8 mouse cellular contexts compared by ENCODE assay signal in the genomic region with DNA sequence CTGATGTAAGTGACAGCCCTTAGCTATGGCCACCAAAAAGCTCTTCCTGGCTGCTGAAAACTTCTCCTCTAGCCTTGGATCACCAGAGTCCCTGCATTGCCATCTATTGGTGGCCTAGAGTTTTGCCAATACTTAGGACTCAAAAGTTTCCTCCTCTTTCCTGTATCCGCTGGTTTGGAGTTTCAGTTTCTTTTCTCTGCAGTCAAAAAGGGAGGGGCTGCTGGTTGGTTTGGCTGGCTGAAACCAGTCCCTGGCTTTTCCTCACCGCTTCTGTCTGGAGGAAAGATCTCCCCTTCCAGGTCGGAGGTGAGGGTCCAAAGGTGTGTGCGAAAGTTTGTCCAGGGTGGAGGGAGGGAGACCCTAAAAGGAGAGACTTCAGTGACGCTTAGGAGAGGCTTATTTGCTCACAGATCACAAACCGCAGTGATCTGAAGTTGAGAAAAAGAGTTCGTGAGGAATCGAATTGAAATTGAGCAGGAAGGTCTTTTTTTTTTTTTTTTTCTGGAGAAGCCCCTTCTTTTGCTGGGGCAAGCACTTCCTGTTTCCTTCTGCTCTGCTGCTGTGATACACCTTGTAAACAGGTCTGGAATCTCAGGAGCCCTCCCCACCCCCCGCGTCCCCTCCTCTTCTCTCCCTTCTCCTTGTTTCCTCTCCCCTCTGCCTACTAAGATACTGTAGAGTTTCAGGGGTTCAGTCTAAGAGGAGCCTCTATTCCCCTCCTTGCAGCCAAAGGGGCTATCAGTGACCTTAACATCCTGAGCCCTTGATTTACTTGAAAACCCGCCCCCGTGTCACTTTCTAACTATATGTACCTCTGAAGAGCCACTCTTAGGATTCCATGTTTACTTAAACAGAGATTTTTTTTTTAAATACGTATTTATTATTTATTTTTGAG. TPM values are rescaled to one million over a fixed set of nuclear protein-coding genes. Genes with fewer than 3 reads are reported as not detected.
DNase-seq lines count a peak whose midpoint lies in the region; ATAC-seq lines count a peak whose summit lies in the region.

A gene (plus strand): TSS at position 171 of the 895 bp plus-strand sequence.

- WGBS in heart, embryonic 14.5 days: 4% methylated on average over 13 of the region's 13 CpGs
- WGBS in kidney, embryonic 16.5 days: 7% methylated on average over 13 of the region's 13 CpGs
- 12% methylated on average over 13 of the region's 13 CpGs for WGBS in neural tube, embryonic 12.5 days

- no peaks in the 10 kb centered on the region for H3K36me3 ChIP-seq in heart, embryonic 14.5 days (ENCODE audit: control insufficient read depth, insufficient read depth, low read length)
- no peaks in the 10 kb centered on the region for H3K36me3 ChIP-seq in kidney, embryonic 16.5 days (ENCODE audit: insufficient read depth, low read length)
- no peaks in the 10 kb centered on the region for H3K36me3 ChIP-seq in neural tube, embryonic 12.5 days

- H3K4me3 ChIP-seq in heart, embryonic 14.5 days (ENCODE audit: control insufficient read depth in 1 of 2, insufficient read depth in 1 of 2, low read depth in 1 of 2, low read length in 2 of 2): peak within 1 kb of the TSS; percentile 56 to 83
- H3K4me3 ChIP-seq in kidney, embryonic 16.5 days (ENCODE audit: low read length): peak within 1 kb of the TSS; percentile 56
- H3K4me3 ChIP-seq in neural tube, embryonic 12.5 days: peak within 1 kb of the TSS; percentile 33

- H3K9ac ChIP-seq in heart, embryonic 14.5 days (ENCODE audit: low read length): peak within 1 kb of the TSS; percentile 75
- peak within 1 kb of the TSS; percentile 75 for H3K9ac ChIP-seq in kidney, embryonic 16.5 days (replicated peaks; ENCODE audit: low read length)
- H3K9ac ChIP-seq in neural tube, embryonic 12.5 days: peak within 1 kb of the TSS; percentile 26; the same call in 1 of the 2 replicates

- DNase-seq in CD4-positive helper T cell, adult 2 months (ENCODE audit: low read depth, low spot score): peak; percentile 91
- peak; percentile 41 to 43 for DNase-seq in adrenal gland, adult 18-20 months (ENCODE audit: low spot score in 2 of 2)
- peak; percentile 67 to 83 for DNase-seq in lung, adult 18-20 months
- peak; percentile 17 to 48 for DNase-seq in thymus, adult 18-20 months

- peak; percentile 97 for ATAC-seq in erythroblast, adult 5-6 weeks (replicated peaks; ENCODE audit: low FRiP score, poor library complexity, severe bottlenecking)
- ATAC-seq in heart, embryonic 14.5 days (ENCODE audit: insufficient number of reproducible peaks, insufficient read depth, low FRiP score, low read depth): peak; percentile 64; the same call in 1 of the 2 replicates
- peak; percentile 90 for ATAC-seq in kidney, embryonic 16.5 days (ENCODE audit: low FRiP score, low TSS enrichment)
- ATAC-seq in neural tube, embryonic 12.5 days (ENCODE audit: low FRiP score, low read depth): peak; percentile 50; the same call in 1 of the 2 replicates

- no peaks in the 10 kb centered on the region for H3K4me1 ChIP-seq in heart, embryonic 14.5 days (ENCODE audit: control insufficient read depth in 2 of 2, insufficient read depth in 2 of 2, low read length in 2 of 2)
- H3K4me1 ChIP-seq in kidney, embryonic 16.5 days (ENCODE audit: insufficient read depth, low read length): 0 out of 2 replicates have a peak, but pooled peaks cover 4% of the 10 kb centered on the region
- no peaks in the 10 kb centered on the region for H3K4me1 ChIP-seq in neural tube, embryonic 12.5 days

- H3K27ac ChIP-seq in heart, embryonic 14.5 days (replicated peaks in 1 of 2; ENCODE audit: control insufficient read depth in 1 of 2, insufficient read depth in 1 of 2, low read depth in 2 of 2, low read length in 2 of 2): peak within 1 kb of the TSS; percentile 55 to 70
- H3K27ac ChIP-seq in kidney, embryonic 16.5 days (ENCODE audit: low read length): peak within 1 kb of the TSS; percentile 64
- H3K27ac ChIP-seq in neural tube, embryonic 12.5 days: no peak within 1 kb of the TSS

- no peaks in the 10 kb centered on the region for H3K27me3 ChIP-seq in heart, embryonic 14.5 days (ENCODE audit: control insufficient read depth, insufficient read depth, low read length)
- H3K27me3 ChIP-seq in kidney, embryonic 16.5 days (ENCODE audit: insufficient read depth, low read length): no peaks in the 10 kb centered on the region
- H3K27me3 ChIP-seq in neural tube, embryonic 12.5 days (replicated peaks): no peaks in the 10 kb centered on the region

- peak within 1 kb of the TSS; percentile 76 for H3K4me2 ChIP-seq in heart, embryonic 14.5 days (ENCODE audit: low read length)
- H3K4me2 ChIP-seq in kidney, embryonic 16.5 days (replicated peaks; ENCODE audit: low read depth, low read length): peak within 1 kb of the TSS; percentile 62
- H3K4me2 ChIP-seq in neural tube, embryonic 12.5 days (replicated peaks): peak within 1 kb of the TSS; percentile 48

- H3K9me3 ChIP-seq in heart, embryonic 14.5 days (ENCODE audit: control insufficient read depth, low read length): no peaks in the 10 kb centered on the region
- no peaks in the 10 kb centered on the region for H3K9me3 ChIP-seq in kidney, embryonic 16.5 days (ENCODE audit: low read length)
- H3K9me3 ChIP-seq in neural tube, embryonic 12.5 days: no peaks in the 10 kb centered on the region

RNA-seq across cellular contexts. Expression of the gene that starts here (rescaled TPM):
- total RNA-seq in adrenal gland, adult 18-20 months (2021): 1 to 10 TPM; 4.4 to 6.1 TPM
- total RNA-seq in erythroblast, adult 5-6 weeks (2015; ENCODE audit: low replicate concordance): 19.8 and 23.4 TPM in 2 replicates
- 21.4 and 27.9 TPM in 2 replicates for total RNA-seq in erythroblast, adult 5-6 weeks (2017; ENCODE audit: low replicate concordance)
- 3.6 and 4.7 TPM in 2 replicates for polyA plus RNA-seq in heart, embryonic 14.5 days (2014; fragmentation: Nextera tagmentation; extraction: Ambion mirVana)
- polyA plus RNA-seq in kidney, embryonic 16.5 days (2015; fragmentation: Nextera tagmentation; extraction: Ambion mirVana): 1.9 and 2.5 TPM in 2 replicates
- polyA plus RNA-seq in neural tube, embryonic 12.5 days (2016; fragmentation: Nextera tagmentation; extraction: Ambion mirVana): 0.76 and 1.2 TPM in 2 replicates

Comparison
In these comparisons a context has a peak if more than half of its experiments do, and no peak if none do; other contexts are left out.
1. DNase-seq: peak in every context shown above with its lines; median percentile 91 in CD4-positive helper T cell, adult 2 months; 75 in lung, adult 18-20 months; 42 in adrenal gland, adult 18-20 months; 32 in thymus, adult 18-20 months.